Mouse (Mus musculus) ES-E14 (cell line): ENCODE measurements around the gene Wdr6.

Experiments
- HCFC1 ChIP-seq: IDR thresholded peaks from 2 replicates; pipeline ENCODE4 v1.6.1; 2012; ENCODE audit warnings: low read length, inconsistent platforms, borderline replicate concordance; ENCODE audit not compliant: insufficient read depth
- MAFK ChIP-seq: IDR thresholded peaks from 2 replicates; pipeline ENCODE4 v1.6.1; 2014; ENCODE audit warnings: mild to moderate bottlenecking, low read depth, low read length, inconsistent platforms; ENCODE audit not compliant: insufficient read depth
- ZC3H11A ChIP-seq: IDR thresholded peaks from 2 replicates; pipeline ENCODE4 v1.6.1; 2012; ENCODE audit warnings: low read depth, mild to moderate bottlenecking, inconsistent platforms, low read length, borderline replicate concordance

DNA sequence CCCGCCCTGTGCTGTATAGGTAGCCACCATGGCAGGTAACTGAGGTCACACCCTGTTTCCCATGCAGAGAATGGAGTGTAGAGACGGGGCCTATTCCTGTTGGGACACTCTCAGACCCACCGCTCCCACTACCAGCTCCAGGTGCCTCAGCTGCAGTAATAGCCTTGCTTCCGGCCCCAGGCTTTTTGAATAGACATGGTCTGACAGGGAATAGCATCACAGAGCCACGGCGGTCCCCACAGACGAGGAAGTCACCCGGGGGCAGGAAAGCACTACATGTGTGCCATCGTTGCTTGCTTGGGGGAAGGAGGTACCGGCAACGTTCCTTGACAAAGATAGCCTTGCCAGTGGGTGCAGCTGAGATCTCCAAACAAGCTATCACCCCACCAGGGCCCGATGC, 3.6 kb downstream of the Wdr6 start:
- no peak for TF ChIP-seq HCFC1
- no peak for TF ChIP-seq MAFK
- no peak for TF ChIP-seq ZC3H11A
